Mouse (Mus musculus): Measurements from ENCODE around the gene Mllt6. TPM values are rescaled to one million over a fixed set of nuclear protein-coding genes. Genes with fewer than 3 reads are reported as not detected.

The Mllt6 gene
- polyA plus RNA-seq, 1 experiment: 68.4 TPM

- Histone ChIP-seq H3K4me1 (ENCODE audit: control insufficient read depth, insufficient read depth, low read length) (peaks cover 6% of the 10 kb centered on the region; the same call in 1 of the 2 replicates), H3K27me3 (ENCODE audit: control insufficient read depth, insufficient read depth, low read length) (no peaks in the 10 kb centered on the region), H3K4me3 (replicated peaks; ENCODE audit: insufficient read depth, low read depth, low read length) (no peak overlapping the region), H3K27ac (ENCODE audit: insufficient read depth, low read length) (no peak overlapping the region)
- WGBS: 83% methylated on average over 8 of the region's 8 CpGs
- TF ChIP-seq POLR2A (IDR thresholded peaks at IDR 0.05; ENCODE audit: borderline replicate concordance, insufficient read depth, low read length) (no peak), CTCF (IDR thresholded peaks at IDR 0.05; ENCODE audit: borderline replicate concordance, insufficient read depth, low read depth, low read length) (no peak)
- DNase-seq: no peak
Observed at GRCm38 (mm10) chr11:97716021-97716420, 52.8 kb downstream of the Mllt6 start.

DNA sequence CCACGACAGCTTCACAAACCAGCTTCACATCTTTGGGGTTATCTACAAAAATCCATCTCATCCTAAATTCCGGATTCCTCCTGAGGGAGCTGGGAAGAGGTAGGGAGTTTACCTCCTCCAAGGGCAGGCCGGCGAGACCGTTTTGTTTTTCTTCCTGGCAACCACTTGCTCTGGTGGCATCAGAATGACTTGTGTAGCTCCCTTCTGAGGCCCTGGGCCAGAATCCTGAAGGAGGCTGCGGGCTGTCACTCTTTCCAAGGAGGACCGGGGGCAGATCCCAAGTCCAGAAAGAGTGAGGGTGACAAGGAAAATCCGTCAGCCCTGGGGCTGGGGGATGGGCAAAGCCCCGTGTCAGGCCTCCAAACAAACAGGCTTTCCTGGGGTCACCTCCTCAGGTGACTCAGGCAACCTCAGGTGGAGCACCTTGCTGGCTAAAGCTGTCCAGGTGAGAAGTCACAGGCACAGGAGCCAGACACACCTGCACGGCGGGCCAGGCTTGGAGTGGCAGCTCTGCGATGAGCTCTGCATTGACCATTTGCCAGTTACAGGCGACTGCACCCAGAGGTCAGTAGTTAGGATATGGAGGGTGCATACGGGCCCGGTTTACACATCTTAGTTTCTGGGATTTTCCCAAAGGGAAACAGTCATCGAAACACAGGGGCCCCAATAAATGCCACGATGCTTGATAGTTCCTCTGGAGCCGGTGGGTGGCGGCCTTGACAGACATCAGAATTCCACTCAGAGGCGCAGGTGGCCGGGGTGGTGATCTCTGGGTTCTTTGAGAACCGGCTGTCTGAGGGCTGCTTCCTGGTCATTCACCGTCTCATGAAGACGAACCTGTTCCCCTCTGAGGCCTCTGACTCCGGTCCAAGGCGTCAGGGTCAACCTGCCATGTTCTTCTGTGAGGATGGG, 54.4 kb downstream of the Mllt6 start:
- WGBS: 83% methylated on average over 26 of the region's 26 CpGs
- no peak overlapping the region for H3K4me3 ChIP-seq (replicated peaks; ENCODE audit: insufficient read depth, low read depth, low read length)
- H3K4me1 ChIP-seq (ENCODE audit: control insufficient read depth, insufficient read depth, low read length): peaks cover 10% of the 10 kb centered on the region
- no peaks in the 10 kb centered on the region for H3K27me3 ChIP-seq (ENCODE audit: control insufficient read depth, insufficient read depth, low read length)
- DNase-seq: no peak
- TF ChIP-seq CTCF (IDR thresholded peaks at IDR 0.05; ENCODE audit: borderline replicate concordance, insufficient read depth, low read depth, low read length) (no peak), POLR2A (IDR thresholded peaks at IDR 0.05; ENCODE audit: borderline replicate concordance, insufficient read depth, low read length) (no peak)
- no peak overlapping the region for H3K27ac ChIP-seq (ENCODE audit: insufficient read depth, low read length)

DNA sequence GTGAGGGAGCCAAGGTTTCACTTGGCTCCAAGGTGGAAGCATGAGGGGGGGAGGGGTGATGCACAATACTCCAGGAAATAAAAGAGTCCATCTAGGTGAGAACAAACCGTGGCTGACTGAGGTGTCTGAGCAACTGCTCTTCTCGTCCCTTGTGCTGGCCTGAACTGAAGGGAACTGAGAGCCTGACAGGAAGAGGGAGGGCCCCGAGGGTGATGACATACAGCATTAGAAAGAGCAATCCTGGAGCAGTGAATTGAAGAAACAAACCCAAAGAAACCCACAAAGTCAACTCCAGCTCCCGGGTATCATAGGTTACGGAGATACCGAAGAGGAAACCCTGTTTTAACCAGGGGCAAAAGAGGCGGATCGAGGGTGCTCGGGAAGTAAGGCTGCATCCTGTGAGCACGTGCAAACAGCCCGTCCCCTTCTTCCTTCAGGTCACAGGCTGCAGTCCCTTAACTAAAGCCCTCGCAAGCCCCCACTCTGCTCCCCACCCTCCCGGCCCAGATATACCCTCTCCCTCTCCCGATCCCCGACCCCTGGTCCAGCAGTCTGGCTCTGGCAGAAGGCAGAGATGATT, 55.2 kb downstream of the Mllt6 start:
- no peak overlapping the region for H3K4me3 ChIP-seq (replicated peaks; ENCODE audit: insufficient read depth, low read depth, low read length)
- DNase-seq: no peak
- H3K27ac ChIP-seq (ENCODE audit: insufficient read depth, low read length): no peak overlapping the region
- H3K27me3 ChIP-seq (ENCODE audit: control insufficient read depth, insufficient read depth, low read length): no peaks in the 10 kb centered on the region
- WGBS: 84% methylated on average over 15 of the region's 15 CpGs
- TF ChIP-seq POLR2A (IDR thresholded peaks at IDR 0.05; ENCODE audit: borderline replicate concordance, insufficient read depth, low read length) (no peak), CTCF (IDR thresholded peaks at IDR 0.05; ENCODE audit: borderline replicate concordance, insufficient read depth, low read depth, low read length) (no peak)
- peaks cover 12% of the 10 kb centered on the region for H3K4me1 ChIP-seq (ENCODE audit: control insufficient read depth, insufficient read depth, low read length)

DNA sequence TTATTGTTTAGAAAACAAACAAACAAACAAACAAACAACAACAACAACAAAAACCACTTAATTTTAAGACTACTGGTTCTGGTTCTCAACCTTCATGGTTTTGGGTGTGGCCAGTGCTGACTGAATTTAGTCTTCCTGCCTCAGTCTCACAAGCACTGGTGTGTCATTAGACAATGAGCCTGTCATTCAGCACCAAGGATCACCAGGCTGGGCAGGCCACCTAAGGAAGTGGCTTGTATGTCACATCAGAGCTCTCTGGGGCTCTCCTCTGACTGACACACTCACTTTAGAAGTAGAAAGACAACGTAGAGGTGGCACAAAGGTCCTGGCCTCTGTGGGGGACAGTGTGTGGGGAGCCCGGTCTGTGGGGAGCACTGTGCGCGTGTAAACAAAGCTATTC, 55.8 kb downstream of the Mllt6 start:
- no peak for TF ChIP-seq POLR2A (IDR thresholded peaks at IDR 0.05; ENCODE audit: borderline replicate concordance, insufficient read depth, low read length)
- no peak for TF ChIP-seq CTCF (IDR thresholded peaks at IDR 0.05; ENCODE audit: borderline replicate concordance, insufficient read depth, low read depth, low read length)
- peaks cover 6% of the 10 kb centered on the region for H3K4me1 ChIP-seq (ENCODE audit: control insufficient read depth, insufficient read depth, low read length)
- DNase-seq: no peak
- H3K27ac ChIP-seq (ENCODE audit: insufficient read depth, low read length): no peak overlapping the region
- no peaks in the 10 kb centered on the region for H3K27me3 ChIP-seq (ENCODE audit: control insufficient read depth, insufficient read depth, low read length)
- no peak overlapping the region for H3K4me3 ChIP-seq (replicated peaks; ENCODE audit: insufficient read depth, low read depth, low read length)
- WGBS: 85% methylated on average over 4 of the region's 4 CpGs

DNA sequence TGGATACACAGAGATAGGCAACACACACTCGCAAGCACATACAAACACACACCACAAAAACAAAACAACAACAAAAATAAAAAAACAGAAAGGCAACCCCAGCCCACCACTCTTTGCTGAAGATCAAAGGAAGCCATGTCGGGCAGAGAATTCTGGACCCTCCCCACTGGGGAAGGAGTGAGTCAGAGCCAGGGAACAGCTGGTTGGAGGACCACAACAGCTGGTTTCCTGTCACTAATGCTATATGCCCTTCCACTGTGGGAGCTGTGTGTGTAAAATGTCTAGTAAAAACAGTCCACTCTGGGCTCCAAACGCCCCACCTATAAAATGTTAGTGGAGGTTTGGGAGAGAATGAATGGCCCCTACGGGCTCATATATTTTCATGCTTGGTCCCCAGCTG, 58.1 kb downstream of the Mllt6 start:
- TF ChIP-seq POLR2A (IDR thresholded peaks at IDR 0.05; ENCODE audit: borderline replicate concordance, insufficient read depth, low read length) (no peak), CTCF (IDR thresholded peaks at IDR 0.05; ENCODE audit: borderline replicate concordance, insufficient read depth, low read depth, low read length) (no peak)
- no peak overlapping the region for H3K27ac ChIP-seq (ENCODE audit: insufficient read depth, low read length)
- no peak for DNase-seq
- H3K27me3 ChIP-seq (ENCODE audit: control insufficient read depth, insufficient read depth, low read length): no peaks in the 10 kb centered on the region
- no peak overlapping the region for H3K4me3 ChIP-seq (replicated peaks; ENCODE audit: insufficient read depth, low read depth, low read length)
- WGBS: 94% methylated on average over 4 of the region's 4 CpGs
- H3K4me1 ChIP-seq (ENCODE audit: control insufficient read depth, insufficient read depth, low read length): peaks cover 6% of the 10 kb centered on the region; the same call in 1 of the 2 replicates

- DNase-seq: no peak
- TF ChIP-seq POLR2A (IDR thresholded peaks at IDR 0.05; ENCODE audit: borderline replicate concordance, insufficient read depth, low read length): no peak
- TF ChIP-seq CTCF (IDR thresholded peaks at IDR 0.05; ENCODE audit: borderline replicate concordance, insufficient read depth, low read depth, low read length): no peak
Observed at GRCm38 (mm10) chr11:97723709-97724108, 60.5 kb downstream of the Mllt6 start.

GRCm38 (mm10) chr11:97728311-97728710, 65.1 kb downstream of the Mllt6 start:
- no peak overlapping the region for H3K4me3 ChIP-seq (replicated peaks; ENCODE audit: insufficient read depth, low read depth, low read length)
- H3K4me1 ChIP-seq (ENCODE audit: control insufficient read depth, insufficient read depth, low read length): no peaks in the 10 kb centered on the region; the same call in 1 of the 2 replicates
- H3K27me3 ChIP-seq (ENCODE audit: control insufficient read depth, insufficient read depth, low read length): no peaks in the 10 kb centered on the region
- TF ChIP-seq POLR2A (IDR thresholded peaks at IDR 0.05; ENCODE audit: borderline replicate concordance, insufficient read depth, low read length): no peak
- TF ChIP-seq CTCF (IDR thresholded peaks at IDR 0.05; ENCODE audit: borderline replicate concordance, insufficient read depth, low read depth, low read length): no peak
- no peak for DNase-seq
- WGBS: 78% methylated on average over 7 of the region's 7 CpGs
- no peak overlapping the region for H3K27ac ChIP-seq (ENCODE audit: insufficient read depth, low read length)

More at GRCm38 (mm10) chr11:97723709-97724108, 60.5 kb downstream of the Mllt6 start:
- Histone ChIP-seq H3K27ac (ENCODE audit: insufficient read depth, low read length) (no peak overlapping the region), H3K27me3 (ENCODE audit: control insufficient read depth, insufficient read depth, low read length) (no peaks in the 10 kb centered on the region), H3K4me3 (replicated peaks; ENCODE audit: insufficient read depth, low read depth, low read length) (no peak overlapping the region), H3K4me1 (ENCODE audit: control insufficient read depth, insufficient read depth, low read length) (peaks cover 6% of the 10 kb centered on the region; the same call in 1 of the 2 replicates)
- WGBS: 56% methylated on average over 7 of the region's 7 CpGs

Measured in cerebellum, adult 2 months (tissue).